Mouse (Mus musculus) layer of hippocampus, adult 9-11 months (tissue): ENCODE measurements around the gene Serpinc1.
"Not testable (repeated sequence)": the region's sequence is repeated elsewhere in the genome, so short reads cannot be mapped to it uniquely, and the experiment has no call there.

Experiments used
- DNase-seq: peaks from one replicate; pipeline ENCODE4 v3.0.0; 2022

The Serpinc1 gene

GRCm38 (mm10) chr1:160978071-160978735, at the start of gene Serpinc1:
TSS of gene Serpinc1 (plus strand) at chr1:160978585.
- DNase-seq: no peak

GRCm38 (mm10) chr1:160931320-160931719, 47.1 kb upstream of the Serpinc1 start:
- DNase-seq: no peak

GRCm38 (mm10) chr1:160933896-160934482, 44.4 kb upstream of the Serpinc1 start:
- DNase-seq: no peak

- DNase-seq: no peak
Observed at GRCm38 (mm10) chr1:160935551-160935950, 42.8 kb upstream of the Serpinc1 start.

DNA sequence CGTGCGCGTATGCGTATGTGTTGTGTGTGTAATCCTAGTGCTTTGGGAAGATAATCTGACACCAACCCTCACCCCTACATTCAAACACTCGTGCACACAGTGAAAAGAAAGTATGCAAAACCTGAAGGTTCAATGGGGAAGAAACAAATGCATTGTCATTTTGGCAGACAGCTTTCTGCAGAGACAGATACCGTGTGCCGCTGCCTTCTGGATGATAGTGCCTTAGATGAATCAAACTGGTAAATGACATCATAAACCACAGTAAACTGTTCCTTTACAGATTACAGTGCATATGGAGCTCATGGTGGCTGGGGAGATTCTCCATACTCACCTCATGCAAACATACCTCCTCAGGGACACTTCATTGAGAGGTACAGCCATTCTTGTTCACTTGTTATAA, 15.2 kb upstream of the Serpinc1 start:
- no peak for DNase-seq

DNA sequence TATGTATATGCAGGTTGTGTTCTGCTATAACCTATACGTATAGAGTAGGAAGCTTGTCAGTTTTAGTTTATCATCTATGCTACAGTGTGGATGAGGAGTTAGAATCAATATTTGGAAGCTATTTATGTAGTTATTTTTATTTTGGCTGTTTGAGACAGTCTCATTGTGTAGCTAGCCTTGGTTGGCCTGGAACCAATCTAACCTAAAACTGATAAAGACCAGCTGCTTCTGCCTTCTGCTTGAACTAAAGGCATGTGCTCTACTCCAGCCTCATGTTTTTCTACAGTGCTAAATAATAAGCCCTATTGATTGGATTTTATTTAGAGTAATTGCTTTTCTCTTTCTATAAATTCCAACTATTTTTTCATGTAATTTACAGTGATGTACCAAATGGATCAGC, 11.1 kb upstream of the Serpinc1 start:
- peak; percentile 70 for DNase-seq

GRCm38 (mm10) chr1:160968643-160969042, 9.7 kb upstream of the Serpinc1 start:
- no peak for DNase-seq

DNA sequence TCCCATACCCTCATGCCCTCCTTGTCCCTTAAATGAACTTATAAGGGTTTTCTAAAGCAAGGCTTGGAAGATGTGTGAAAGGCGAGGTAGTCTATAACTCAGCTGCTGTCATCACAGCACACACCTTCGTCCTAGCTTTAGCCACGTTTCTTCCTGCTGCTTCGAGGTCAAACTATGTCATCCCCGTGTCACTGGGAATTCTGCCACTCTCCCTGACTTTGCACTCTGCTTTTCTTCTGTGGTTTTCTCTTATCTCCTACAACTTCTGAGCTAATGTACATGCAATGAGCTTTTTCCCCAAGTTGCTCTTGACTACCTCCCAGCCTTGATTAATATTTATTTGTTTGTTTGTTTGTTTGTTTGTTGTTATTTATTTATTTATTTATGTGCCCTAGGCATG, 1.6 kb downstream of the Serpinc1 start:
- no peak for DNase-seq

DNA sequence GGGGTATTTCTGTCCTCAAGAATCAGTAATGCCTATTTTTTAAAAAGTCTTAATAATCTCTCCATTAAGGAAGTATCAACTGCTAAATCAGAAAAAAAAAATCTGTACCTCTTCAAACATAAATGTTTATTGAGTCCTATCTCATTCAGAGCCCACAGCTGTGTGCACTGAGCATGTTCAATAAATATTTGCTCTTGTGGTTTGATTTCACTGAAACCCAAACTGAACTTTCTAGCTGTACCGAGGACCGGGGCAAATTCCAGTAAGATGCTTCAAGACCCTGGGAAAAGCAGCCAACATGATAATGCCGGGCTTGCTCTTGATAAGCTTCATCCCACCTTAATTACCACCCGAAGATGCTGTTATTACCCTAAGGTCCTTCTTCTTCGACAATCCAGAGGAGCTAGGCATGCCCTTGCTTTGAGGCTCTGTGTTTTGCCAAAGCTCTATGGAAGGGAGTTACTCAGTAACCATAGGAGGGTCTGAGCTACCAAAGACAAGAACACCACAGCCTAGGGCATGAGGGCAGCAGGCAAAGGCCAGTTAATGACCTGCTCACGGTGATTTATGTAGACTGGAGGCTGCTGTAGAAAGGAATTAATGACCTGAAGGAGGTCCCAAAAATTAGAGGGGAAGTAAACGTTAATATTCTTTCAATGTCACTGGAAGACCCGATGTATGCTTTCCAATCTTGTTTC, 2.3 kb downstream of the Serpinc1 start:
- no peak for DNase-seq

- no peak for DNase-seq
Observed at GRCm38 (mm10) chr1:160981337-160981736, 3.0 kb downstream of the Serpinc1 start.

DNA sequence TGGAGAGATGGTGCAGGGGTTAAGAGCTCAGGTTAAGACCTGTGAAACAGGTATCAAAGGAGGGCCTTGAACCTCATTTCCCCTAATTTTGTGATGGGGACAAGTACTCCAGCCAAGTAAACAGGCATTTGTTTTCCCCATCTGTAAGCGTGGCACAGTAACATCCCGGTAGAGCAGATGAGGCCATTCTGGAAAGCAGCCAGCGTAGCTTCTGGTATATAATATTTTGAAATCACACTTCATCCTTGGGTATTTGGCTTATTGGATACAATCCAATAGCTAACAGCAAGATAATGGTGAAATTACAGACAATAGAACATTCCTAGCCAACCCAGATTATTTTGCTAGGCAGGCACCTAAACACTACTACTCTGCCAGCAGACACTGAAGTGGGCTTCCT, 4.5 kb downstream of the Serpinc1 start:
- no peak for DNase-seq

DNA sequence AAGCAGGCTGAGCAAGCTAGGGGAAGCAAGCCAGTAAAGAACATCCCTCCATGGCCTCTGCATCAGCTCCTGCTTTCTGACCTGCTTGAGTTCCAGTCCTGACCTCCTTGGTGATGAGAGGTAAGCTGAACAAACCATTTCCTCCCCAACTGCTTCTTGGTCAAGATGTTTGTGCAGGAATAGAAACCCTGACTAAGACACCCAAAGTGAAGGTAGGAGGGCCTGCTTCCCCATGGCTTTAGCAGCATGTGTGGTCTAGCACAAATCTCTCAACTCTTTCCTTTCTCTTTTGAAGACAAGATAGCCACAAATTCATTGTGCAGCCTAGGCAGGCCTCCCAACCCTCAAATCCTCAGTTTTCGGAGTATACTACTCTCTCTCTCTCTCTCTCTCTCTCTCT, 6.3 kb downstream of the Serpinc1 start:
- not testable (repeated sequence) for DNase-seq

- no peak for DNase-seq
Observed at GRCm38 (mm10) chr1:160985477-160985876, 7.1 kb downstream of the Serpinc1 start.

DNA sequence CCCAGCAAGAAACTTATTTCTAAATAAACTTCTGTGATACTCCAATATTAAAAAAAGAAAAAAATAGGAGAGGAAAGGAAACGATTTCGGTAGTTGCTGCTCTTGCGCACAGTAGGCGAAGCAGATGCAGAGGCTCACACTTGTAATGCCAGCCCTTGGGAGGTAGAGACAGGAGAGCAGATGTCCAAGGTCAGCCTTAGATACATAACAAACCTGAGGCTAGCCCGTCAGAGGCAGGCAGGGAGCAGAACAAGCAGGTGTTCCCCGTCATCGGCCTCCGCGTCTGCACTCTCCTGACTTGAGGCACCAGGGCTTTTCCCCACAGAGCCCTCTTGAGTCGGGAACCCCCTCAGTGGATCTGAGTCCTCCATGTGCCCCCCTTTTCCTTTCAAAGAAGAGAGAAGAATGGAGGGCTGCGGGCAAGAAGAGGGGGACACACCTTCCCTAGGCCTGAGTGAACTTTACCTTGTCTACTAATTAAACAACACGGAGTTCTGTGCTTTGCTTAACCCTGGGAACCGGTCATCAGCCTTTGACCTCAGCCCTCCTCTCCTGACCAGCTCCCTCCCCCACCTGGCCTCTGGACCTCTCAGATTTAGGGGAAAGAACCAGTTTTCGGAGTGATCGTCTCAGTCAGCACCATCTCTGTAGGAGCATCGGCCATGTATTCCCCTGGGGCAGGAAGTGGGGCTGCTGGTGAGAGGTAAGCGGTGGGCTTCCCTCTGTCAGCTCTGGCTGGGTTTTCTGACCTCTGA, 8.7 kb downstream of the Serpinc1 start:
- DNase-seq: no peak

- no peak for DNase-seq
Observed at GRCm38 (mm10) chr1:160989395-160989794, 11.0 kb downstream of the Serpinc1 start.

GRCm38 (mm10) chr1:160993851-160994250, 15.5 kb downstream of the Serpinc1 start:
- DNase-seq: no peak

GRCm38 (mm10) chr1:161004942-161005341, 26.6 kb downstream of the Serpinc1 start:
- no peak for DNase-seq

- DNase-seq: no peak
Observed at GRCm38 (mm10) chr1:161005526-161005925, 27.1 kb downstream of the Serpinc1 start.

DNA sequence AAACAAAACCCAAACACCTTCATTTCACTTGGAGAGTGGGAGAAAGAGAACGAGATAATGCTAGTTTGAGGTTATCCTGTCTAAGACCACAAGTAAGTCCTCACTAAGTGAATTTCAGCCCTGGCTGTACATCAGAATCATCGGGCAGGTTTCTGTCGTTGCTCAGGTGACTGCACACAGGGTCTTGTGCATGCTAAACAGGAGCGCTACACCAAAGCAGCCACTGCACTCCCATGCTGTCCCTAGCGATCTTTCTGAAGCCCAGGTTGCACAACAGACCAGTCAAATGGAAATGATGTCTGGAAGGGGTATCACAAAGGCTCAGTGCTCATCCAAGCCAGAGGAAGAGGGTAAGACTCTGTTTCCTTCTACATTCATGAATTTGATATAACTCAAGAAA, 28.1 kb downstream of the Serpinc1 start:
- DNase-seq: no peak

- DNase-seq: no peak
Observed at GRCm38 (mm10) chr1:161008038-161008437, 29.7 kb downstream of the Serpinc1 start.

- DNase-seq: no peak
Observed at GRCm38 (mm10) chr1:161010436-161010835, 32.1 kb downstream of the Serpinc1 start.

- DNase-seq: no peak
Observed at GRCm38 (mm10) chr1:161016378-161016777, 38.0 kb downstream of the Serpinc1 start.

DNA sequence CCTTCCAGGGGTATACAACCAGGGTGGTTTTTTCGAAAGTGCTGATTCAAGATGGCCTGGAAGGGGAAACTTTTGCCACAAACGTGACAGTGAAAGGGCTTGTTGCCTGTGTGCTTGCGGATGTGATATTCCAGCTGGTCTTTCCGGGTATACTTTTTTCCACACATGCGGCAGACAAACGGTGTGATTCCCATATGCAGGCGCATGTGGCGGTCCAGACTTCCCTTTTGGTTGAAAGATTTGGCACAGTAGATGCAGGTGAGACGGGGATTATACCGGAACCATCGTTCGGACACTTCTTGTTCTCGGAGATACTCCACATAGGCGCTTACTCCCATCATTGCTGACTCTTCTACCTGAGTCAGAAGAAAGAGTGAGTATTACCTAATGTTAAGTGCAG, 41.7 kb downstream of the Serpinc1 start:
- no peak for DNase-seq
